Mouse (Mus musculus) midbrain, embryonic 16.5 days (tissue): Measurements from ENCODE around the gene Tenm3. TPM values are rescaled to one million over a fixed set of nuclear protein-coding genes. Genes with fewer than 3 reads are reported as not detected.
A peak's percentile ranks its signal among the peaks of the same experiment; 100 is the strongest.

Source experiments
- ATAC-seq: fragments of 200-750 bp; cut with Nextera tagmentation; 2 replicates; pipeline ENCODE4 v1.8.0; 2017; ENCODE audit warnings: moderate TSS enrichment
- H3K27ac ChIP-seq: fragments of 300-500 bp; sonication (generic); 2 replicates; pipeline ENCODE4 v1.5.1; 2014; ENCODE audit warnings: mild to moderate bottlenecking, low read length, mixed read lengths
- H3K27me3 ChIP-seq: fragments of 300-500 bp; sonication (generic); 2 replicates; pipeline ENCODE4 v1.6.1; 2014; ENCODE audit warnings: low read depth, low read length, mixed read lengths; ENCODE audit not compliant: control insufficient read depth, insufficient read depth
- H3K36me3 ChIP-seq: fragments of 300-500 bp; sonication (generic); 2 replicates; pipeline ENCODE4 v1.6.1; 2014; ENCODE audit warnings: mild to moderate bottlenecking, low read length, moderate library complexity, mixed read lengths; ENCODE audit not compliant: control insufficient read depth, insufficient read depth
- H3K4me1 ChIP-seq: fragments of 300-500 bp; sonication (generic); 2 replicates; pipeline ENCODE4 v1.6.1; 2014; ENCODE audit warnings: mild to moderate bottlenecking, low read length, mixed read lengths; ENCODE audit not compliant: control insufficient read depth, insufficient read depth
- H3K4me2 ChIP-seq: fragments of 300-500 bp; sonication (generic); 2 replicates; pipeline ENCODE4 v1.6.1; 2014; ENCODE audit warnings: mild to moderate bottlenecking, low read length, mixed read lengths
- H3K4me3 ChIP-seq: fragments of 300-500 bp; sonication (generic); 2 replicates; pipeline ENCODE4 v1.5.1; 2014; ENCODE audit warnings: low read depth, mild to moderate bottlenecking, low read length, moderate library complexity, mixed read lengths
- H3K9ac ChIP-seq: fragments of 300-500 bp; sonication (generic); 2 replicates; pipeline ENCODE4 v1.6.1; 2014; ENCODE audit warnings: low read depth, low read length, mixed read lengths
- H3K9me3 ChIP-seq: fragments of 300-500 bp; sonication (generic); replicated peaks from 2 replicates; pipeline ENCODE4 v1.6.1; 2014; ENCODE audit warnings: mild to moderate bottlenecking, low read length, mixed read lengths; ENCODE audit not compliant: control insufficient read depth, poor library complexity, severe bottlenecking
- WGBS: fragments of 180-500 bp; shearing (Covaris S2); extraction: QIAGEN DNeasy Blood & Tissue Kit; methylation state at CpG from one replicate; pipeline ENCODE4 v1.1.7; 2014; 5-methylcytosine and 5-hydroxymethylcytosine counted together
- polyA plus RNA-seq: library from polyadenylated mRNA; unstranded; fragments of >200 nt; fragmentation: Nextera tagmentation; extraction: Ambion mirVana; gene quantifications from 2 replicates; pipeline ENCODE4 v1.2.1, GENCODE M21; 2015

Gene Tenm3
- polyA plus RNA-seq, 1 experiment from 2014 or later, result 37.4 TPM

- 0 out of 2 replicates have a peak, but pooled peaks cover 2% of the 10 kb centered on the region for H3K4me1 ChIP-seq
- no peak overlapping the region for H3K27ac ChIP-seq
- H3K9me3 ChIP-seq, result no peaks in the 10 kb centered on the region
- no peak overlapping the region for H3K4me3 ChIP-seq
- no peak for ATAC-seq
- H3K9ac ChIP-seq, result no peak overlapping the region
- no peak overlapping the region for H3K4me2 ChIP-seq
- 69% methylated on average over 5 of the region's 5 CpGs for WGBS
- H3K36me3 ChIP-seq, result no peaks in the 10 kb centered on the region
- H3K27me3 ChIP-seq, result no peaks in the 10 kb centered on the region
Measured at GRCm38 (mm10) chr8:48819348-48819747, 24.4 kb downstream of the Tenm3 start.

GRCm38 (mm10) chr8:48816941-48817340, 26.8 kb downstream of the Tenm3 start:
- H3K4me1 ChIP-seq, result 0 out of 2 replicates have a peak, but pooled peaks cover 2% of the 10 kb centered on the region
- H3K27ac ChIP-seq, result no peak overlapping the region
- no peak overlapping the region for H3K4me3 ChIP-seq
- H3K9me3 ChIP-seq, result no peaks in the 10 kb centered on the region
- H3K4me2 ChIP-seq, result no peak overlapping the region
- no peaks in the 10 kb centered on the region for H3K36me3 ChIP-seq
- ATAC-seq, result no peak
- whole genome bisulfite sequencing, result 63% methylated on average over 13 of the region's 13 CpGs
- H3K27me3 ChIP-seq, result no peaks in the 10 kb centered on the region
- H3K9ac ChIP-seq, result no peak overlapping the region

GRCm38 (mm10) chr8:48812196-48812741, 31.5 kb downstream of the Tenm3 start:
- no peaks in the 10 kb centered on the region for H3K27me3 ChIP-seq
- ATAC-seq, result no peak
- no peaks in the 10 kb centered on the region for H3K4me1 ChIP-seq
- H3K9ac ChIP-seq, result no peak overlapping the region
- H3K36me3 ChIP-seq, result no peaks in the 10 kb centered on the region
- H3K4me3 ChIP-seq, result no peak overlapping the region
- H3K4me2 ChIP-seq, result no peak overlapping the region
- 84% methylated on average over 1 of the region's 1 CpGs for WGBS
- no peak overlapping the region for H3K27ac ChIP-seq
- H3K9me3 ChIP-seq, result no peaks in the 10 kb centered on the region

- no peak for ATAC-seq
- H3K27me3 ChIP-seq, result no peaks in the 10 kb centered on the region
- H3K9ac ChIP-seq, result no peak overlapping the region
- no peak overlapping the region for H3K4me3 ChIP-seq
- no peaks in the 10 kb centered on the region for H3K9me3 ChIP-seq
- no peak overlapping the region for H3K27ac ChIP-seq
- no peak overlapping the region for H3K4me2 ChIP-seq
- WGBS, result 37% methylated on average over 1 of the region's 1 CpGs
- H3K4me1 ChIP-seq, result no peaks in the 10 kb centered on the region
- no peaks in the 10 kb centered on the region for H3K36me3 ChIP-seq
Measured at GRCm38 (mm10) chr8:48810615-48811014, 33.1 kb downstream of the Tenm3 start.

GRCm38 (mm10) chr8:48809104-48809503, 34.6 kb downstream of the Tenm3 start:
- 36% methylated on average over 3 of the region's 3 CpGs for WGBS
- Histone ChIP-seq H3K4me1 (no peaks in the 10 kb centered on the region), H3K27me3 (no peaks in the 10 kb centered on the region), H3K36me3 (no peaks in the 10 kb centered on the region), H3K9ac (no peak overlapping the region), H3K9me3 (no peaks in the 10 kb centered on the region), H3K4me2 (no peak overlapping the region), H3K27ac (no peak overlapping the region), H3K4me3 (no peak overlapping the region)
- ATAC-seq, result no peak

GRCm38 (mm10) chr8:48803070-48803469, 40.7 kb downstream of the Tenm3 start:
- Histone ChIP-seq H3K9ac (no peak overlapping the region), H3K4me1 (no peaks in the 10 kb centered on the region), H3K27me3 (no peaks in the 10 kb centered on the region), H3K36me3 (no peaks in the 10 kb centered on the region), H3K27ac (no peak overlapping the region), H3K9me3 (no peaks in the 10 kb centered on the region), H3K4me3 (no peak overlapping the region), H3K4me2 (no peak overlapping the region)
- ATAC-seq, result no peak
- WGBS, result 87% methylated on average over 8 of the region's 8 CpGs

- H3K36me3 ChIP-seq, result no peaks in the 10 kb centered on the region
- H3K4me2 ChIP-seq, result no peak overlapping the region
- 71% methylated on average over 8 of the region's 8 CpGs for WGBS
- no peaks in the 10 kb centered on the region for H3K9me3 ChIP-seq
- H3K27ac ChIP-seq, result no peak overlapping the region
- ATAC-seq, result no peak
- no peaks in the 10 kb centered on the region for H3K27me3 ChIP-seq
- H3K4me3 ChIP-seq, result no peak overlapping the region
- H3K9ac ChIP-seq, result no peak overlapping the region
- H3K4me1 ChIP-seq, result no peaks in the 10 kb centered on the region
Measured at GRCm38 (mm10) chr8:48802231-48802630, 41.5 kb downstream of the Tenm3 start.

- peak; percentile 50; the same call in 1 of the 2 replicates for ATAC-seq
- no peaks in the 10 kb centered on the region for H3K9me3 ChIP-seq
- H3K4me3 ChIP-seq, result no peak overlapping the region
- H3K9ac ChIP-seq, result no peak overlapping the region
- H3K27ac ChIP-seq, result no peak overlapping the region
- no peaks in the 10 kb centered on the region for H3K27me3 ChIP-seq
- 45% methylated on average over 5 of the region's 5 CpGs for WGBS
- H3K4me1 ChIP-seq, result peaks cover 3% of the 10 kb centered on the region; the same call in 1 of the 2 replicates
- H3K36me3 ChIP-seq, result no peaks in the 10 kb centered on the region
- H3K4me2 ChIP-seq, result no peak overlapping the region
Measured at GRCm38 (mm10) chr8:48797955-48798359, 45.8 kb downstream of the Tenm3 start.

- Histone ChIP-seq H3K9me3 (no peaks in the 10 kb centered on the region), H3K27me3 (no peaks in the 10 kb centered on the region), H3K4me1 (peaks cover 3% of the 10 kb centered on the region; the same call in 1 of the 2 replicates), H3K36me3 (no peaks in the 10 kb centered on the region), H3K4me2 (no peak overlapping the region), H3K4me3 (no peak overlapping the region), H3K27ac (no peak overlapping the region), H3K9ac (no peak overlapping the region)
- WGBS, result 50% methylated on average over 7 of the region's 7 CpGs
- ATAC-seq, result no peak
Measured at GRCm38 (mm10) chr8:48794285-48794684, 49.5 kb downstream of the Tenm3 start.
